Mouse (Mus musculus) neutrophil, adult 5-6 weeks (primary cell): ENCODE results near the gene Tmem182. TPM values are rescaled to one million over a fixed set of nuclear protein-coding genes. Genes with fewer than 3 reads are reported as not detected.

Source experiments
- ATAC-seq: fragments of 151-379, 151-347 bp; 2 replicates; pipeline ENCODE4 v1.8.0; 2017; ENCODE audit warnings: mild to moderate bottlenecking, moderate TSS enrichment; ENCODE audit not compliant: insufficient number of reproducible peaks, poor library complexity, low FRiP score, severe bottlenecking; ENCODE audit errors: extremely low read depth
- total RNA-seq: library from RNA; stranded (forward); fragments of 200-1000 nt; gene quantifications from 2 replicates; pipeline ENCODE4 v1.2.3, GENCODE M21; 2017

Tmem182 gene
- total RNA-seq, 1 experiment from 2014 or later = not detected

DNA sequence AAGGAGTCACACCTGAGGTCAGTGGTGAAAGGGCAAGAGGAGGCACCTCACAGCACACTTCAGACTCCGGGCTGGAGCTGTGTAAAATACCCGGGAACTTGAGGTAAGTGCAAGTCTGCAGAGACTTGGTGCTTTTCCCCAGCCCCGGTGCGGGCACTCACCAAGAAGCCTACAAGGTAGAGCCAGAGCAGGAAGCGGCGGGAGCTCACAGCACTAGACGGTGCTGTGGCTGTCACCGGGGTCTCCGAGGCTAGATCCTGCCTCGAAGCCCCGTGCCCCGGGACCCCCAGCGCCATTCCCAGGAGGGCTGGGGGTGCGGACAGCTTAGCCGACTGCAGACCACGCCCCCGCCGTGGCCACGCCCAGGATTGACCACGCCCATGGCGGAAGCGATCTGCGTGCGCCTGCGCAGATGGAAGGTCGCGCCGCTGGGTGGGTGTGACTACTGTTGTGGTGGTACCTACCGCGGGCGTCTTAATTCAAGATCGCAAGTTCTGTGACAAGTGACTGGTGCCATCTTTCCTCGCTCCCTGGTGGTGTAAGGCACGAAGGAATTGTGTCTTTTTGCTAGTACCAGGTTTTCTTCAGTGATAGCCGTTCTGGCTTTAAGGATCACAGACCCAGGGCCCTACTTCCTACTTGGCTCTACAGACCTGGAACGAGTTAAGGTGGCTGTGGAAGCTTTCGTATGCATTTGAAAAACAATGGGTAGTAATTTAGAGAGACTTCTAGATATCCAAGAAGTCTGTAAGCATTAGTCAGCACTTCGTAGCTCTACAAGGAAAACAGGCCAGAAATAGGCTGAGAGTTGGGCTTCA, 14.9 kb upstream of the Tmem182 start, which contains the start of gene Mfsd9:
Mfsd9 (minus strand) TSS at position 364 of the 818 bp plus-strand sequence.
- peak; percentile 74 for ATAC-seq

DNA sequence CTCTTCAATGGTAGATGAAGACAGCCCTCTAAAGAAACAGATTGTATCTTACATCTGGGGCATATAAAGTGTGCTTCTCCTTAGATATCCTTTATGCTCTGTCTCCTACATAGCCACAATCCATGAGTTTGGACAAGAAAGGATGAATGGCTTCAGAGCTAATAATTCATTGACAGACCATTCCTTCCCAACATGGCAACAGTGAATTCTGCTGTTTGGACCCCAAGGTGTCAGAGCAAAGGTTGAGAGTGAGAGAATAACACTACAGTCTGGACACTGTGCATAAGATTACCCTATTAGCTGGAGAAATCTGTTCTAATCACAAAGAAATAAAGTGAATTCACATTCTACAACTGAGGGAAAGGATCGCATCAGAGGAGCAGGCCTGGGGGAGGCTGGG, 9.9 kb upstream of the Tmem182 start:
- no peak for ATAC-seq

DNA sequence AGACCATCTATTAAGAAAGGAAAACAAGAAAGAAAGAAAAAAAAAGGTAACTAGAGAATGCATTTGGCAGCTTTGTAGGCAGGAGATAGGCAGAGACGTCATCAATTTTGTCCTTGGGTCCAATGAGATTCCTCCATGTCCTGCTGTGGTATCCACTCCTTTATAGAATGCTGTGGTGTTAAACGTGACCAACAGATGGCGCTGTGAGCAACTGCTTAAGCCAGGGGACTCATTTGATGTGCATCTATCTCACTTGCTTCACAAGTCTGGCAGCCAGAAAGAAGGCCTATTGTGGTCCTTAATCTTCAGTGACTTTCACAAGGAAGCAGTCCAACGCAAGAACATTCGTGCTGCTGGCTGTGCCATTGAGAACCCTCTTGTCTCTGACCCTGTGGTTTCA, 8.1 kb upstream of the Tmem182 start:
- ATAC-seq = peak; percentile 73; the same call in 1 of the 2 replicates

DNA sequence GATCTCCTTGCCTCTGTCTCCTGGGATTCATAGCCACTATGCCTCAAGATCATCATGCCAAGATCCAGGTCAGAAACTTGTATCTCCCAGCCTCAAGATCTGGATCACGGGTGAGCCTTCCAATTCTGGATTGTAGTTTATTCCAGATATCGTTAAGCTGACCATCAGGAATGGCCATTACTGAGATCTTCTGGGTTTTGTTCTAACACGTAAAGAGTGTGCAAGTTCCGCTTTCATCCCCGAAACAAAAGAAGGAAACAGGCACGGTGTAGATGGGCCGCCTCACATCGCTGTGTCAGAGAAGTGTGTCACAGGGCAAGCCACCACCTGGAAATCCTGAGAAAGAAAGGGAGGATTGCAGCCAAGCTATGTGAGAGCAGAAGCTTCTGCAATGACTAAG, 6.3 kb upstream of the Tmem182 start:
- no peak for ATAC-seq

DNA sequence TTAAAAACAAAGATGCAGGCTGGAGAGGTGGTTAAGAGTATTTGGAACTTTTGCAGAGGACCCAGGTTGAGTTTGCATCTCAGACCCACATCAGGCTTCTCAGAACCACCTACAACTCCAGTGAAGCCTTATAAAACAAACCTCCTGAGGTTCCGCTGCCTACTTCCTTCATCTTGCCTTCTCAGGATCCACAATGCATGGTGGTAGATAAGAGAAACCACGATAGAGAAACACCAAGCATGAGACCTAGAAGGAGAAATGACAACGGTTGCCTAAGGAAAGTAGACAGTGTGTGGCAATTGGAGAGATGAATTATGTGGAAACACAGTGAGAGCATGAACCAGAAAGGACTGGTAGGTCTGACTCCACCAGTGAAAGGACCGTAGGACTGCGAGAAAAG, 4.5 kb upstream of the Tmem182 start:
- no peak for ATAC-seq

DNA sequence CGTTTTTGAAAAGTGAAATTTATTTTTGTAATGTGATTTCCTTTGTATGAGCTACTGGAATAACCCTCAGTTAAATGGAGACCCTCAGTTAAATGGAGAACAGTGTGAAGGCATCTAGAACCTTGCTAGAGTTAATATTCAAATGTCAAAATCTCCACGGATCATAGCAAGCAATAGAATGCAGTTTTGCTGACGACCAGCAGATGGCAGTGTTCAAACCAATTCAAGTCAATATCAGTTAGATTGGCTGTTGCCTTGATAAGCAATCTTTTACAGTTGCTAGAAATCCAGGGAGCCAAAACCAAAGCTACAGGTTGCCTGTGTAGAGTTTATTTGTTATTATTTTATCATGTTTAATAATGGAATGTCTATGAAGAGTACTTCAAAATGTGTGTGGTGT, 2.6 kb upstream of the Tmem182 start:
- ATAC-seq = peak; percentile 46; the same call in 1 of the 2 replicates

DNA sequence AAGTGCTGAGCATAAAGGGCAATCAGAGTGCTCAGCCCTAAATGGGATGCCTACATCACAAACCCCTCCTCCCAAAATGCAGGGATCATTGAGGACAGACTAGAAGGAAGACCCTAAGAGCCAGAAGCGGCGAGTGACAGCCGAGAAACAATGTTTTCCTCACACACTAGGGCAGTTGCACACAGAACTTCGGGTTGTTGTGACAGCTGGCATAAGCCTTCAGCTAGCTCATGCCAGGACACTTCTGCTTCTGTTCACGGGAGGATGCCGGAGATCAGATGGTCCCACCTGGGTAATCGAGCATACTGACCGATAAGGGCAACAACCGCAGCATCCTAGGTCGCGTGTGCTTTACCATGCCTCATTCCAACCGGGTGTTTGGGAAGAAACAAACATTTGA, 1.3 kb upstream of the Tmem182 start:
- no peak for ATAC-seq

DNA sequence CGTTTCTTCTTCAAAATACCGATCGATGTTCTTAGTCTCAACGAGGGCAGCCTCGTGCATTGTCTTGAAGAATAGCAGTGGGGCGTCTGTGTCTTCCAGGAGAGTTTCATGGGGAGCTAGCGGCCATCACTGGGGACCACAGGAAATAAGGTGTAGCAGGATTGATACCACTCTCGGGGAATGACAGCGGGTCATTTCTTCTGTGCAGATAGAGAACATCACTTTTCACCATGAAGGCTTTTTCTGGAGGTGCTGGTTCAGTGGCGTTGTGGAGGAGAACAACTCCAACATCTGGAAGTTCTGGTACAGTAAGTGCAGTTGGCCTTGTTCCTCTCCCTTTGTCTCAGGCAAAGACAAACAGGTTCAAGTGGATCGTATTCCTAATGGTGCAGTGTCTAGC, 490 bp downstream of the Tmem182 start:
- ATAC-seq = no peak

DNA sequence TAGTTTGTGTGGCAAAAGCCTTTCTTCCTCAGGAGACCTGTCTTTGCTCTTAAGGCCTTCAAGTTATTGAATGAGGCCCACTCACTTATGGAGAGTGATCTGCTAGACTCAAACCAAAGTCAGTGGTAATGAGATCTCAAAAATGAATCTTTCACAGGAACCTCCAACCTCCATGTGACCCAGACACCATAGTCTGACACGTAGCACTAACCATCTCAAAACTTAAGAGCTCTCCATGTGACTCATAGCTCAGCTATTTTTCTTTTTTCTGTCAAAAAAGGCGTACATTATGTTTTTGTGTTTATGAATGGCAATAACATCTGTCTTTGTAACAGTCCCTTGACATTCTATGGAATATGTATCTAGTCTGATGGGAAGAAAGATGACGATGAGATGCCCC, 3.2 kb downstream of the Tmem182 start:
- ATAC-seq = no peak

DNA sequence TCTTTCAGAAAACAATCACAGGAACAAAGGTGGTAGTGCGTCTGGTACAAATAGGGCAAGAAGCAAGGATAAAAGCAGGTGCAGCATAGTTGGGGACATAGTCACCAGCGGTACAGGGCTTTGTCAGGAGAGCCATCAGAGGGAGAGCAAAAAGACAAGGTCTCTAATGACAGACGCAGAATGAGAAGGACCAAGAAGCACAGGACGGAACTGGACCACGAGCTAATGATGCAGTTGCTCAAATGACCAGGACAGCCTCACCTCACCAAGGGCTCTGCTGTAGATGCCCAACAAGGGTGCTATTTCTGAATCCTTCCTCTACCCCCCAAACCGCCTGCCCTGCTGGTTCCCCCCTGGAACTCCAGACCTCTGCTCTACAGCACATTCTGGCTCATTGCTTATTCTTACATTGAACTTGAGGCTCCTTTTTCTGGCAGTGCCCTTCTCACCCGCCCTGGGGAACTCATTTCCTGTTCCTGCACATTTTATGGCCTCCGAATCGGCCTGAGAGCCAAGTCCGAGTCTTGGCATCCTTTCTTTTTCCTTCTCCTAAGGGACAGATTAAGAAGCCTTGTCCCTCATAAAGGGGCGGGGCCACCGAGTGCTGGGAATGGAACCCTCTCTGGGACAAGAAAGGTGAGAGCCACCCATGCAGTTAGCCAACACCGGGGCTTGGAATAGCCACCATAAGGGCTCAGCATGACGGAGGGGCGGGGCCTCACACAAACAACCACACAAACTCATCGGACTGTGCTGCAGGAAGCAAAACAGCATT, 9.9 kb downstream of the Tmem182 start:
- no peak for ATAC-seq

DNA sequence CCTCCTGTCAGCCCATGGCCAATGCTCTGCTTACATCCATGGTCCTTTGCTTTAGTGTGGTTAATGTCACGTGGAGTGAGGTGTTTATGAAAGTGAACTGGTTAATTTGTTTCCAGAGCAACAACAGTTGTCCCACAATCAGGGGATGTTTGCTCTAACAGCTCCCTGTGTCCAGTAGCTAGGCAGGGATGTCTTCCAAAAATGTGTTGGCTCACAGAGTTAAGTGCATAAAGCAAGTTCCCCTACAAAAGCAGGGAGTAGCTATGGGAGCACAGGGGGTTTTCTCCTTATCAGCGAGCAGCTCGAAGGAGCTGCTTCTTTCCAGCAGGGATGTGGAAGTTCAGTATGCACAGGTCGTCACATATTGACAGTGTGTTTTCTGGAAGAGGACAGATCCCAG, 19.1 kb downstream of the Tmem182 start:
- ATAC-seq = no peak

DNA sequence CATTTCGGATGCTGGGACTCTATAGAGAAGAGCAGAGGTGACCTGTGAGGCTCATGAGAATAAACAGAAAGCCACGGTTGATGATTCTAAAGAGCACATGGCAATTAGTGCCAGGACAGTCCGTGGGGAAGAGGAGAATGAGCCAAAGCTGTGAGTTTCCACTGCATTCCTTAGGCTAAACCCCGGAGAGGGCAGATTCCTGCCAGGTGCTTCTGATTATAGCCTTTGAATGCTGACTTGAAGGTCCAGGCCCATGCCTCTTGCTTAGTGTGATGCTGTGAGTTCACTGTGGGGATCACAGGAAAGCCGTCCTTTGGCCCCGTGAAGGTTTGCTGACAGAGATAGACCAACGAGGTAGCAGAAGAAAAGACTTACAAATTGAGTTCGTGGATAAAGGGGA, 19.5 kb downstream of the Tmem182 start:
- ATAC-seq = no peak

DNA sequence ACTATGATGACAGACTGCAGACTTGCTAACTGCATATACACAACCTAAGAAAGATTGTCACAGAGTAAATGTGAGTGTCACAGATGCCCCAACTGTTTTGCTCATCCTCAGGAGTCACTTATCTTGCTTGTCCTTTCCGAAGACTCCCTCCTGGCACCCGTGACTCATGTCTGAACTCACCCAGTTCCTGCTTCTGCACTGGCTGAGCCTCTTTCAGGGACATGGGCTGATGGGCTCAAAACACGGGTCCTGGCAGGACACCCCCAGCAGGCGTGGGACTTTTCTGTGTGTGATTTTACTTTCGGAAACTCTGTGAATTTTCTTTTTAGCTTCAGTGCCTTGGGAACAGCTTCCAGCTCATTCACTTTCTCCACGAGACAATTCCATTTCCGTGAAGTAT, 20.4 kb downstream of the Tmem182 start:
- no peak for ATAC-seq

DNA sequence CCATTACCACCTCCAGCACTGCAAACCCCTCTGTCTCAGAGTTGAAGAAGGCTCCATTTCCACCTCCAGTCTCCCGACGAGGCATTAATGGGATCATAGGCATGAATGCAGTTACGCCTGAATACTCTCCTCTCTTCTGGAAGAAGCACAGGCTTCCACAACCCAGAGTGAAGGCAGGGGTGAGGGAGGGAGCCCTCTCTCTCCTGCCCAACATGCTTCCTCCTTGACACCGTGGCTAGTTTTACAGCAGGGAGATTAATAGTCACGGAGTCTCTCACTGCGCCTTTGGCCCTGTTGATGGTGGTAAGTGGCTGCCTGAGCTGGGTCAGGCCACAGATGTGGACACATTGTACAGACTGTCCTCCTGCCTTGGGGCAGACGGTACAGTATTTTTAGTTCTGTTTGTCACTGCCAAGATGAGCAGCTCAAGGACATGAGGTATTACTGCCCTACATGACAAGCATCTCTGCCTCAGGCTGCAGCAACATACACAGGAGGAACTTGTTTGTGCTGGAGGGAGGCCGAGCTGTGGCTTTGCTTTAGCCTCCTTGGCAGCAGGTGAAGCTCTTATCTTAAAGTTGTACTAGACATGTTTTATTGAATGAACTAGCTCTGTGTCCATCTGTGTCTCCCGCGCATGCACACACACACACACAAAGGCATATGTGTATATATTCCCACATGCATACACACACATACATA, 24.0 kb downstream of the Tmem182 start:
- no peak for ATAC-seq

DNA sequence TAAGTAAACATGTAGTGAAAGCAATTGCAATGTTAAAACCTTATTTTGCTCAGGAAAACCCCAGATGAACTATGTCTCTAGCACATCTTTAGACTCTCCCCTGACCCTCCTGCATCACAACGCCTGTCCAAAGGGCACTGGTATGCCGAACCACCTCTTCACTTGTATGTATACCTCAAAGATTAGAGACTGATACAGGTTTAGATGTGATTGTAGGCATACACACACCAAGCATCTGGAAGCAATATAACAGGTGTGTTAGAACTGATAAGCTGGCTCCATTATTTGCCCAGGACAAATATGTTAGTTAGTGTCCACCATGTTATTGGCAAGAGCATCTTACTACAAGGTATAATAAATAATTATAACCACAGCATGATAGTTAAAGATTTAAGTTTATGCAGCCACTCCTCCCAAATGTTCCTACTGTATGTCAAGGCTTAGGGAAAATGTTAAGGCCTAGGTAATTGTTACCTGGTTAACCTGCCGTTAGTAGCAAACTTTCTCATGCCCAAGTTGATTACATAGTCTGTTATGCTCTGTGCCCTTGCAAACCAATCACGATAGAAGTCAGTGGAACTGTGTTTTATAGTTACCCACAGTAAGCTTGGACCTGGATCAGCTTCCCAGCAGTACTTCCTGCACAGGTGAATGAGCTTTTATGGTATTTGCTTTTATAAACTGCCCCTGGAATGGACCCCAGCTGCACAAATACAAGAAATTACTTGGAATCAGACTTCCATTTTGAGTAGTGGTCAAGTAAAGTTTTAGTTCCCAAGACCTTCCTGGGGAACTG, 25.5 kb downstream of the Tmem182 start:
- no peak for ATAC-seq

DNA sequence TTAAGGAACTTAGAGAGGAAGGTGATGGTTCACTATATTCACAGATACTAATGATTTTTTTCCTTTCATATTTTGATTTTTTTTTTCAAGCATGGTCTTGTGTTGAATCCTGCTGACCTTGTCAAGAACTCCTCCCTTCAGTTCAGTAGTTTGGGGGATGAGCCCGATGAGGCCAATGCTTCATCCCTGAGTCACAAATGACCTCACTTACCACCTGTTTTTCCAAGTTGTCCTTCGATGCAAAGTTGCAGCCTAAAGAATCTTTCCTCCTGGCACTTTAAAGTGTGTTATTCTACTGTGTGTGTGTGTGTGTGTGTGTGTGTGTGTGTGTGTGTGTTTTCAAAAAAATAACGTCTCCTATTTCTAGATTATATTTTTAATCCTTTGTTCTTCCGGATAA, 30.1 kb downstream of the Tmem182 start:
- no peak for ATAC-seq

DNA sequence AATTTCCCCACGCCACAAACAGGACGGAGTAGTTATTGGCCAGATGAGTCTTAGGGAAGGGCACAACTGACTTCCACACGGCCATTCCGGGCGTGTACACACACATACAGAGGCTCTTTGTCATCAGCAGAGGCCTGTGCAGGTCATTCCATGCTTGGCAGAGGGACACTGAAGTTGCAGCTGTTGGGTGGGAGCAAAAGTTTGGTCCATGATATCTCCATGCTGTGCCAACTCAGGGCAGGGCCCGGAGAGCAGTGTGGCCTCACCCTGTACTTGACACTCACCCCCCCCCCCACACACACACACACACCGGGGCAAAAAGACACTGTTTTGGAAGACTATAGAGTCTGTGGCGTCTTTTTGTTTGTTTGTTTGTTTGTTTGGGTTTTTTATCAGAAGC, 35.2 kb downstream of the Tmem182 start:
- no peak for ATAC-seq

DNA sequence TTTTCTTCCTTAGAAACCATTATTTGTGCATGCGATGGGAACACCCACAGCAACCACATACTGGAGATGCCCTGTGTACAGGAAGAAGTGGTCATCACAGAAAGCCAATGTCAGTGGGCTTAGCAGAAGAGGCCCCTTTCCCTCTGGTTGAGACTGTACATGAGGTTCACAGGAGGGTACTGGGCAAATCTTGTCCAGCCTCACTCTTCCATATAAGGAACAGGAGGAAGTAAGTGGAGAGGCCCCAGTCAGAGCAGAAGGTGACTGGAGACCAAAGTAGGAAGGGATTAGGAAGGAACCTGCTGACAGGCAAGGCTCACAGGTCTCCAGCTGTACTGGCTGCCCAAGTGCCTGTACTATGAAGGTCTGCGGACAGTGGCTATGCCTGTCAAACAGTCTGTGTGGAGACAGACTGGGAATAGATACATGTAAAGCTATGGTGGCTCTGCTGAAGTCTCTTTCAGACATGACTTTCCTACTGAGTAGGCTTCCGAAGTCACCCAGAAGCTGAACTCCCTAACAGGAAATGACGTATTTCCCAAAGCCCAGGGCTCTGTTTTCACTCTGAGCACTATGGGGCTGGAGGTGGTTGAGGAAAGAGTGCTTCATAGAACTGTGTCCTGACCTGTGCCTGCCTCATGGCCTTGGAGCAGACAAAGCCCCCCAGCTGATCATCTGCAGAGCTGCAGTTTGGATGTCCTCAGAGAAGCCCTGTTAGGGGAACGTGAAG, 35.8 kb downstream of the Tmem182 start:
- ATAC-seq = no peak
